Comparison of ENCODE assay signal across 26 mouse cellular contexts in genomic region chr8:88309881-88310280, GRCm38 (mm10). TPM values are rescaled to one million over a fixed set of nuclear protein-coding genes. Genes with fewer than 3 reads are reported as not detected.
DNase-seq lines count a peak whose midpoint lies in the region; ATAC-seq and TF ChIP-seq lines count a peak whose summit lies in the region.
"Had no signal": no experiment of that assay in that cellular context is flagged by ENCODE, and none has a peak within 500 bp of the region (broad histone marks: within the 10 kb centered on the region; RNA-seq: fewer than 3 reads in every experiment).

No protein-coding gene starts in this region.

- WGBS in liver, embryonic 12.5 days (ENCODE audit: insufficient replicate concordance): 79% methylated on average over 7 of the region's 7 CpGs
- WGBS in liver, postnatal 0 days (ENCODE audit: insufficient replicate concordance): 79% methylated on average over 7 of the region's 7 CpGs

- no peak overlapping the region for H3K4me2 ChIP-seq in liver, embryonic 12.5 days
- no peak overlapping the region for H3K4me2 ChIP-seq in liver, postnatal 0 days (ENCODE audit: low read depth, low read length)
- H3K4me2 ChIP-seq: embryonic facial prominence, embryonic 13.5 days; forebrain, embryonic 12.5 days; forebrain, embryonic 15.5 days; heart, embryonic 13.5 days; hindbrain, embryonic 14.5 days had no signal

- H3K9me3 ChIP-seq in liver, embryonic 12.5 days (replicated peaks): no peaks in the 10 kb centered on the region
- H3K9me3 ChIP-seq in liver, postnatal 0 days (ENCODE audit: low read length): no peaks in the 10 kb centered on the region
- H3K9me3 ChIP-seq: embryonic facial prominence, embryonic 10.5 days; embryonic facial prominence, embryonic 13.5 days; forebrain, embryonic 12.5 days; forebrain, embryonic 15.5 days; heart, embryonic 13.5 days had no signal

- 0 out of 2 replicates have a peak, but pooled peaks have one; percentile 10 for ATAC-seq in liver, embryonic 12.5 days
- no peak; the same call in 1 of the 2 replicates for ATAC-seq in liver, postnatal 0 days
- ATAC-seq: forebrain, embryonic 15.5 days; hindbrain, postnatal 0 days; inflammation-experienced regulatory T-cells, adult 6 months had no signal

- H3K9ac ChIP-seq in liver, embryonic 12.5 days: no peak overlapping the region
- H3K9ac ChIP-seq in liver, postnatal 0 days (replicated peaks): no peak overlapping the region
- H3K9ac ChIP-seq: embryonic facial prominence, embryonic 13.5 days; forebrain, embryonic 12.5 days; forebrain, embryonic 15.5 days; heart, embryonic 13.5 days; hindbrain, embryonic 14.5 days had no signal

- intact Hi-C loops in gastrocnemius, adult 2 months (cut with DNase I): loop anchor here (5.0 kb wide), 1 partner anchor 38 kb away; the partner anchor contains the start of gene Adcy7

- no peak for TF ChIP-seq EP300 in liver, postnatal 0 days (IDR thresholded peaks at IDR 0.05; ENCODE audit: low read depth)

- no peak for TF ChIP-seq CTCF in gastrocnemius, adult 2 months (IDR thresholded peaks at IDR 0.05)
- no peak for TF ChIP-seq CTCF in liver, postnatal 0 days (IDR thresholded peaks at IDR 0.05; ENCODE audit: low read depth)

- H3K27ac ChIP-seq in gastrocnemius, adult 2 months: peak overlapping the region; percentile 53; the same call in 1 of the 2 replicates
- H3K27ac ChIP-seq in liver, embryonic 12.5 days: no peak overlapping the region
- no peak overlapping the region for H3K27ac ChIP-seq in liver, postnatal 0 days (ENCODE audit: low read depth)
- H3K27ac ChIP-seq: embryonic facial prominence, embryonic 10.5 days; embryonic facial prominence, embryonic 13.5 days; forebrain, embryonic 12.5 days; forebrain, embryonic 15.5 days; heart, embryonic 13.5 days; hindbrain, embryonic 14.5 days; hindbrain, postnatal 0 days had no signal

- H3K4me1 ChIP-seq in liver, embryonic 12.5 days: peaks cover 14% of the 10 kb centered on the region
- peaks cover 6% of the 10 kb centered on the region for H3K4me1 ChIP-seq in liver, postnatal 0 days (ENCODE audit: insufficient read depth)
- H3K4me1 ChIP-seq: embryonic facial prominence, embryonic 10.5 days; embryonic facial prominence, embryonic 13.5 days; forebrain, embryonic 12.5 days; forebrain, embryonic 15.5 days had no signal

- H3K36me3 ChIP-seq in liver, embryonic 12.5 days: peaks cover 91% of the 10 kb centered on the region
- peaks cover 20% of the 10 kb centered on the region for H3K36me3 ChIP-seq in liver, postnatal 0 days (replicated peaks; ENCODE audit: insufficient read depth, low read length)
- peaks cover 5% of the 10 kb centered on the region for H3K36me3 ChIP-seq in splenic B cell, adult 2 months (ENCODE audit: control insufficient read depth, insufficient read depth, low read length, poor library complexity, severe bottlenecking)
- H3K36me3 ChIP-seq: embryonic facial prominence, embryonic 10.5 days; embryonic facial prominence, embryonic 13.5 days; forebrain, embryonic 12.5 days; forebrain, embryonic 15.5 days; heart, embryonic 13.5 days had no signal

- no peak overlapping the region for H3K4me3 ChIP-seq in gastrocnemius, adult 2 months
- no peak overlapping the region for H3K4me3 ChIP-seq in liver, embryonic 12.5 days
- H3K4me3 ChIP-seq in liver, postnatal 0 days (ENCODE audit: low read depth, low read length): no peak overlapping the region
- H3K4me3 ChIP-seq: embryonic facial prominence, embryonic 10.5 days; embryonic facial prominence, embryonic 13.5 days; erythroblast, embryonic 14.5 days; forebrain, embryonic 12.5 days; forebrain, embryonic 15.5 days; heart, embryonic 13.5 days had no signal

- DNase-seq in gastrocnemius, adult 2 months: no peak
- DNase-seq in gastrocnemius, postnatal 10 days: no peak
- DNase-seq in liver, postnatal 0 days: no peak
- DNase-seq in spleen, postnatal 36 days (ENCODE audit: low spot score in 2 of 2): peak; percentile 71 to 73
- no peak for DNase-seq in spleen, postnatal 4 days (ENCODE audit: low spot score in 2 of 2)
- DNase-seq in splenic B cell, adult 2 months (ENCODE audit: low read depth, low spot score): peak; percentile 57
- no peak for DNase-seq in urinary bladder, adult 2 months (ENCODE audit: low spot score)
- DNase-seq: adrenal gland, adult 2 months; adrenal gland, postnatal 14 days; cerebellum, adult 11-12 months; cerebellum, adult 8-10 months; cerebellum, postnatal 36 days; embryo, embryonic 11 days; heart, adult 11 months; heart, postnatal 14 days; heart, postnatal 4 days had no signal

- no peaks in the 10 kb centered on the region for H3K27me3 ChIP-seq in liver, embryonic 12.5 days (replicated peaks)
- H3K27me3 ChIP-seq in liver, postnatal 0 days (ENCODE audit: insufficient read depth, low read length): no peaks in the 10 kb centered on the region
- no peaks in the 10 kb centered on the region for H3K27me3 ChIP-seq in splenic B cell, adult 2 months (ENCODE audit: control insufficient read depth, insufficient read depth, low read length, poor library complexity, severe bottlenecking)
- H3K27me3 ChIP-seq: embryonic facial prominence, embryonic 13.5 days; forebrain, embryonic 12.5 days; forebrain, embryonic 15.5 days had no signal

RNA-seq across cellular contexts. Expression of gene Adcy7, which starts 37.7 kb away (rescaled TPM):
- 1 to 10 TPM; 3.4 to 6.6 TPM for total RNA-seq in gastrocnemius, adult 2 months (2021)
- 10 to 100 TPM; 12.7 to 17.7 TPM for total RNA-seq in gastrocnemius, postnatal 10 days (2021)
- polyA plus RNA-seq in liver, embryonic 12.5 days (2016; fragmentation: Nextera tagmentation; extraction: Ambion mirVana): 38.0 and 41.6 TPM in 2 replicates
- 8.1 and 8.4 TPM in 2 replicates for polyA plus RNA-seq in liver, postnatal 0 days (2015; fragmentation: Nextera tagmentation; extraction: Ambion mirVana)
- 15.0 and 15.2 TPM in 2 replicates for polyA plus RNA-seq in urinary bladder, adult 2 months (2012; rRNA removed)

RNA-seq across cellular contexts. Expression of gene Brd7, which starts 52.1 kb away (rescaled TPM):
- 10 to 100 TPM; 74.5 to 85.4 TPM for total RNA-seq in gastrocnemius, adult 2 months (2021)
- 10 to 100 TPM; 61.2 to 73.3 TPM for total RNA-seq in gastrocnemius, postnatal 10 days (2021)
- 61.3 and 64.7 TPM in 2 replicates for polyA plus RNA-seq in liver, embryonic 12.5 days (2016; fragmentation: Nextera tagmentation; extraction: Ambion mirVana)
- polyA plus RNA-seq in liver, postnatal 0 days (2015; fragmentation: Nextera tagmentation; extraction: Ambion mirVana): 25.3 and 29.1 TPM in 2 replicates
- 45.6 and 46.4 TPM in 2 replicates for polyA plus RNA-seq in urinary bladder, adult 2 months (2012; rRNA removed)

Comparison
In these comparisons a context has a peak if more than half of its experiments do, and no peak if none do; other contexts are left out.
1. DNase-seq: peak in spleen, postnatal 36 days (2 of 2) and splenic B cell, adult 2 months (single experiment); none in gastrocnemius, adult 2 months (single experiment), gastrocnemius, postnatal 10 days (single experiment), liver, postnatal 0 days (single experiment), spleen, postnatal 4 days (0 of 2) and urinary bladder, adult 2 months (single experiment).